In the genomic region with DNA sequence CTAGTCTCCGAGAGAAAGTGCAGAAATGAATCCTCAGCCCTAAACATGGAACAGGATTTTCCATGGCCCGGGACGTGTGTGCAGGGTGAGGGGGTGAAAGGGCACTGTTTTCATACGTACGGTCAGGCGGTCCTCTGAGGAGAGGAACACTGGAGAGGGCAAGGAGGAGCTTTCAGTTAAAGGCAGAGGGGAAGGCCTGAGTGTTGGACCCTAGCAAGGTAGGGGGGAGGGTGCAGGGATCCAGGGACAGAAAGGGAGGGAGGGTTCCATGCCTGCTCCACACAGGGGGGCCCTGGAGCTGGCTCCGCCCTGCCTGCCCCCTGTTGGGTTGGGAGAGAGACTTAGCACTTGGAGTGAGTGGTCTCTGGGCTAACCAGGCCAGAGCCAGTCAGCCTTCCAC, we compare ENCODE assay signal across 9 mouse cellular contexts. TPM values are rescaled to one million over a fixed set of nuclear protein-coding genes. Genes with fewer than 3 reads are reported as not detected.
DNase-seq lines count a peak whose midpoint lies in the region; ATAC-seq lines count a peak whose summit lies in the region.
"Had no signal": no experiment of that assay in that cellular context is flagged by ENCODE, and none has a peak within 500 bp of the region (broad histone marks: within the 10 kb centered on the region; RNA-seq: fewer than 3 reads in every experiment).

No protein-coding gene starts in this region.

- ATAC-seq in heart, embryonic 11.5 days (replicated peaks; ENCODE audit: insufficient number of reproducible peaks, low FRiP score, low TSS enrichment) = no peak
- 0 out of 2 replicates have a peak, but pooled peaks have one; percentile 24 for ATAC-seq in embryonic facial prominence, embryonic 12.5 days (ENCODE audit: insufficient number of reproducible peaks, insufficient read depth, low FRiP score, low TSS enrichment)
- ATAC-seq in hindbrain, embryonic 12.5 days (ENCODE audit: low FRiP score) = 0 out of 2 replicates have a peak, but pooled peaks have one; percentile 30
- ATAC-seq in midbrain, embryonic 12.5 days (ENCODE audit: low FRiP score, low read depth) = no peak
- ATAC-seq: liver, postnatal 0 days had no signal

- 78% methylated on average over 7 of the region's 7 CpGs for WGBS in heart, embryonic 11.5 days (ENCODE audit: insufficient replicate concordance)
- WGBS in embryonic facial prominence, embryonic 12.5 days = 46% methylated on average over 7 of the region's 7 CpGs
- 69% methylated on average over 7 of the region's 7 CpGs for WGBS in hindbrain, embryonic 12.5 days
- WGBS in midbrain, embryonic 12.5 days = 75% methylated on average over 7 of the region's 7 CpGs

- no peak overlapping the region for H3K27ac ChIP-seq in heart, embryonic 11.5 days (ENCODE audit: low read depth, low read length)
- H3K27ac ChIP-seq in embryonic facial prominence, embryonic 12.5 days = peak overlapping the region; percentile 87
- peak overlapping the region; percentile 56 for H3K27ac ChIP-seq in hindbrain, embryonic 12.5 days
- H3K27ac ChIP-seq in midbrain, embryonic 12.5 days (replicated peaks) = peak overlapping the region; percentile 60

- H3K36me3 ChIP-seq in heart, embryonic 11.5 days (ENCODE audit: control insufficient read depth, insufficient read depth, low read length) = peaks cover 12% of the 10 kb centered on the region
- peaks cover 69% of the 10 kb centered on the region for H3K36me3 ChIP-seq in embryonic facial prominence, embryonic 12.5 days
- H3K36me3 ChIP-seq in hindbrain, embryonic 12.5 days = peaks cover 71% of the 10 kb centered on the region
- H3K36me3 ChIP-seq in midbrain, embryonic 12.5 days = peaks cover 86% of the 10 kb centered on the region

- no peaks in the 10 kb centered on the region for H3K27me3 ChIP-seq in heart, embryonic 11.5 days (ENCODE audit: control insufficient read depth, insufficient read depth, low read length)
- no peaks in the 10 kb centered on the region for H3K27me3 ChIP-seq in embryonic facial prominence, embryonic 12.5 days
- H3K27me3 ChIP-seq in hindbrain, embryonic 12.5 days = no peaks in the 10 kb centered on the region
- no peaks in the 10 kb centered on the region for H3K27me3 ChIP-seq in midbrain, embryonic 12.5 days

- H3K9ac ChIP-seq in heart, embryonic 11.5 days (ENCODE audit: low read depth, low read length) = 0 out of 2 replicates have a peak overlapping the region, but pooled peaks have one; percentile 10
- no peak overlapping the region for H3K9ac ChIP-seq in embryonic facial prominence, embryonic 12.5 days
- no peak overlapping the region for H3K9ac ChIP-seq in hindbrain, embryonic 12.5 days
- H3K9ac ChIP-seq in midbrain, embryonic 12.5 days (replicated peaks) = no peak overlapping the region
- H3K9ac ChIP-seq: liver, postnatal 0 days had no signal

- DNase-seq in heart, adult 18-20 months = no peak
- no peak for DNase-seq in left cerebral cortex, adult 11 months (ENCODE audit: low spot score)
- DNase-seq in spleen, adult 18-20 months = no peak
- DNase-seq in right cerebral cortex, adult 18-20 months = no peak
- DNase-seq: liver, postnatal 0 days had no signal

- H3K4me1 ChIP-seq in heart, embryonic 11.5 days (ENCODE audit: control insufficient read depth, insufficient read depth, low read length) = peaks cover 4% of the 10 kb centered on the region; the same call in 1 of the 2 replicates
- peaks cover 25% of the 10 kb centered on the region for H3K4me1 ChIP-seq in embryonic facial prominence, embryonic 12.5 days
- peaks cover 19% of the 10 kb centered on the region for H3K4me1 ChIP-seq in hindbrain, embryonic 12.5 days
- peaks cover 12% of the 10 kb centered on the region for H3K4me1 ChIP-seq in midbrain, embryonic 12.5 days

- H3K4me2 ChIP-seq in heart, embryonic 11.5 days = no peak overlapping the region
- no peak overlapping the region for H3K4me2 ChIP-seq in embryonic facial prominence, embryonic 12.5 days (replicated peaks)
- H3K4me2 ChIP-seq in hindbrain, embryonic 12.5 days (replicated peaks) = no peak overlapping the region
- no peak overlapping the region for H3K4me2 ChIP-seq in midbrain, embryonic 12.5 days (replicated peaks)

- H3K4me3 ChIP-seq in heart, embryonic 11.5 days (ENCODE audit: low read depth, low read length) = no peak overlapping the region
- no peak overlapping the region for H3K4me3 ChIP-seq in embryonic facial prominence, embryonic 12.5 days
- H3K4me3 ChIP-seq in hindbrain, embryonic 12.5 days = no peak overlapping the region
- H3K4me3 ChIP-seq in midbrain, embryonic 12.5 days = no peak overlapping the region

- H3K9me3 ChIP-seq in heart, embryonic 11.5 days (replicated peaks; ENCODE audit: control insufficient read depth, low read length) = no peaks in the 10 kb centered on the region
- H3K9me3 ChIP-seq in embryonic facial prominence, embryonic 12.5 days = no peaks in the 10 kb centered on the region
- no peaks in the 10 kb centered on the region for H3K9me3 ChIP-seq in hindbrain, embryonic 12.5 days (replicated peaks)
- H3K9me3 ChIP-seq in midbrain, embryonic 12.5 days = no peaks in the 10 kb centered on the region

RNA-seq across cellular contexts. Expression of a gene that starts 28.4 kb away (rescaled TPM):
- polyA plus RNA-seq in heart, embryonic 11.5 days (2014; fragmentation: Nextera tagmentation; extraction: Ambion mirVana) = 2.9 and 3.0 TPM in 2 replicates
- total RNA-seq in heart, adult 18-20 months (2021) = 1 to 10 TPM; 3.5 to 4.7 TPM
- 15.1 and 17.5 TPM in 2 replicates for polyA plus RNA-seq in embryonic facial prominence, embryonic 12.5 days (2016; fragmentation: Nextera tagmentation; extraction: Ambion mirVana)
- 17.5 and 20.3 TPM in 2 replicates for polyA plus RNA-seq in hindbrain, embryonic 12.5 days (2016; fragmentation: Nextera tagmentation; extraction: Ambion mirVana)
- polyA plus RNA-seq in midbrain, embryonic 12.5 days (2016; fragmentation: Nextera tagmentation; extraction: Ambion mirVana) = 19.8 and 28.1 TPM in 2 replicates

Comparison
In these comparisons a context has a peak if more than half of its experiments do, and no peak if none do; other contexts are left out.
1. ATAC-seq: peak in embryonic facial prominence, embryonic 12.5 days (single experiment) and hindbrain, embryonic 12.5 days (single experiment); none in heart, embryonic 11.5 days (single experiment) and midbrain, embryonic 12.5 days (single experiment).